Mouse (Mus musculus) c-Kit-negative CD71-positive TER-119-positive erythroid progenitor cells, embryonic 14.5 days (primary cell): Measurements from ENCODE around the gene Prn.

ENCODE experiments used
- DNase-seq: peaks from one replicate; pipeline ENCODE4 v3.0.0-alpha.2; 2013; ENCODE audit warnings: low read depth, low spot score

Gene Prn

DNA sequence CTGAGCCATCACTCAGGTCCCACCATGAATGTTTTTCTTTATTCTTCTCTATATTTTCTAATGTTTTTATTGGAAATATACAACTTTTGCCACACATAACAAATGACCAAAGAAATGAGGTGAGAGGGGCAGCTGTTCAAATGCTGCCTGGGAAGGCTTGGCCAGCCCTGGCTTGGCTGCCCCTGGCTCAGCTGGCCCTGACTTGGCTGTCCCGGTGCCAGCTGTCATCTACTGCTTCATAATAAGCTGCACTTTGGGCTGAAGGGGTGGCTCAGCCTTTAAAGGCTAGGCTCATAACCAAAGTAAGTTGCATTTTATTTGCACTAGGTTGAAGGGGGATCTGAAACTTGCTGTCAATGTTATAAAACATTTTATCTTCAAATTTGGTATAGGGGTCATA, 2.9 kb upstream of the Prn start:
- DNase-seq, result no peak

DNA sequence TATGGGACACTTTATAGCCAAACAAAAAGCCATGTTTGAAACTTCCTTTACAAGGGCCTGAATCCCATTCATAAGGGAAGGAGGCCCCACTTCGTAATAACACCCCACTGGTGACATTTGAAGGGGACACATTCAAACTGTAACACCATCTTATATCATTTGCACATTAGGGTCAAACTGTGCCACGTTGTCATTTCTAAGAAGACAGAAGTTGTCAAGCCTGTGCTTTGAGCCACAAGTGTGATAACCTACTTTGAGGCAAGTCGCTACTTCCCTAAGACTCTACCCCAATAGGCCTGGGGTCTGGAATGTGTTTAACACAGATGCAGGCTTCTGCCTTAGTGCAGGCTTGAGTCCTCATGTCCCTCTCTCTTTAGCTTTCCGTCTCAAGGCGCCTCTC, 2.4 kb upstream of the Prn start:
- no peak for DNase-seq

DNA sequence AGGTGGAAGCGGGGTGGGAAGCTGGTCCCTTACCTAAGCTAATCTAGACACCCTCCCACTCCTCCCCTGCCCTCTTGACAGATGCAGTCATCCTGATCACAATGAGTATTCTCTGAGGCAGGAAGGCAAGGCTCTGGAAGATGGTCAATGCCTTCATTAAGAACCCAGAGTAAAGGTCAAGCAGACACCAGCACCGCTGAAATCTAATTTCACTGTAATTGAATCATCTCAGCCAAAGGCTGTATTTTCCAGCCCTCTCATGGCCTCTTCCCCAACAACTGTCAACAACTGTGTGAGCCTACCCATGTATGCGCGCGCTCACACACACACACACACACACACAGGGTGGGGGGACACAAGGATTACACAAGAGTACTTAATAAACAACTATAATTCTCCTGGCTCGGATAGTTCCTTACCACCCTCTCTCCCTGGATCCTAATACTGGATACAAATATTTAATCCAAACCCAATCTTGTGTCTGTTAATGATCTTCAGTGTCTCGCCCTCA, 1.4 kb upstream of the Prn start:
- DNase-seq, result no peak

DNA sequence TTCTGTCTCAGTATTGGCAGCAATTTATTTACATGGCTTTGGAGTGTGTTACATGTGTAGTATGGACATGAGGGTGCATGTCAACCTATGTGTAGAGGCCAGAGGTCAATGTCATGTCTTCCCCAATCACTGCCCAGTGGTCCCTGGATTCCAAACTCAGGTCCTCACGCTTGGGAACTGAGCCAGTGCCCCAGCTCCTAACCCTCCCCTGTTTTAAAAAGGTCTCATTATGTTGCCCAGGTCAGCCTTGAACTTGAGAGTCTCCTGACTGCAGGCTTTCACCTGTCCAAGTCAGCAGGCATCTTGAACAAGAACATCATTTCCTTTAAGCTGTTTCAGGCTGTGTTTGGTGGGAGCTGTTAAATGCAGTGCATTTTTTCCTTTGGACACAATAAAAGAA, 851 bp upstream of the Prn start:
- DNase-seq, result no peak

DNA sequence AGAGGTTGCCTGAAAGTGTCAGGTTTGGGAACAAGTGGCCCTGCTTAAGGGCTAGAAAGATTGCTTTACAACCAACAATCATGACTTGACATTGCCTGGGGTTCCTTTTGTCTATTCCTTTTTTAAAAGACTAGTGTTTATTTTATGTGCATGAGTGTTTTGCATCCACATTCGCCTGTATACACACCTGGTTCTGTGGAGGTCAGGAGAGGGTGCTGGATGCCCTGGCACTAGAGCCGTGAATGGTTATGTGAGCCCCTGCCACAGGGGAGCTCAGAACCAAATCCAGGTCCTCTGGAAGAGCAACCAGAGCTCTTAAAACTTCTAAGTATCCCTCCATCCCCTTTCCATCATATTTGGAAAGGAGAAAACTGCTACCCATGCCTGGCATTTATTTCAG, 1.1 kb downstream of the Prn start:
- no peak for DNase-seq

DNA sequence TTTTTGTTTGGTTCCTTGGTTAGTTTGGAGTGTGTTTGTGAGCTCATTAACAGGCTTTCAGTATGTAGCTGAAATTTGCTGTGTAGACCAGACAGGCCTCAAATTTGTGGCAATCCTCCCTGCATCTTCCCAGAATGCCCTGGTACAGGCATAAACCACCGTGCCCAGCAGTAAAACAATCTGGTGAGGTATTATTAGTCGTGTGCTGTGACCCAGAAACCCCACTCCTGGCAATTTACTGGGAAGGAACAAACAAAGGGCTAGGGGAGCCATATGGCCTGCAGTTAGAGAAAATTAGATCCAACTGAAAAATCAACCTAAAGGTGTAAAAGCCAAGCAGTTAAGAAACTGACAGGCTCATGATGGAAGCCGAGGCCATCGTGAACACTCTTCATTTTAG, 1.6 kb downstream of the Prn start:
- DNase-seq, result no peak

DNA sequence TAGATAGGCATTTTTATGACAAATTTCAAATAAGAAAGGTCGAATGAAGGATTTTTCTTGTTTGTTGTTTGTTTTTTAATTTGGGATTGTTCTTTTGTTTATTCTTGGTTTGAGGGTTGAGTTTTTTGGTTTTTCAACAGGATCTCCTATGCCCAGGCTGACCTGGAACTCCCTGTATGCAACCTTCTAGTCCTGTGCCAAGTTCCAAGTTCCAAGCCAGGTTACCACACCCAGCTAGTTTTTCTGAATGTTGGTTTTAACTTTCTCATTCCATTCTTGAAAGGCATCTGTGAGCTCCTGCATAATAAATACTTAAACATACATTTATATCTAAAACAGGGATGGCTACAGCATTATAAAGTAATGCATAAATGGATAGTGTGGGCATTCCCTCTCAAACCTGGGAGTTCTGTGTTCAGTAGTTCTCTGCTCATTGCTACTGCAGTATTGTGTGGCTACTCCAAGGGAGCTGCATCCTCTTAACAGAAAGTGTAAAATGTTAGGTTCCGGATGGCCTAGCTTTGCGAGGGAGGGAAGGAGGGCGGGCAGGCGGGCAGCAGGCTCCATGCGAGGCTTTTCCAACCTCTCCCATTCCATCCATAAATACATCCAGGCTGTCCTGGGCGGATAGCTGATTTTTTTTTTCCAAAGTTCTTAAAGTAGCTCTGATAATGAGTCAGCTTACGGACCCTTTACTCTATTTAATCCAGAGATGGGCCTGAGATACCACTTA, 2.9 kb downstream of the Prn start:
- no peak for DNase-seq

DNA sequence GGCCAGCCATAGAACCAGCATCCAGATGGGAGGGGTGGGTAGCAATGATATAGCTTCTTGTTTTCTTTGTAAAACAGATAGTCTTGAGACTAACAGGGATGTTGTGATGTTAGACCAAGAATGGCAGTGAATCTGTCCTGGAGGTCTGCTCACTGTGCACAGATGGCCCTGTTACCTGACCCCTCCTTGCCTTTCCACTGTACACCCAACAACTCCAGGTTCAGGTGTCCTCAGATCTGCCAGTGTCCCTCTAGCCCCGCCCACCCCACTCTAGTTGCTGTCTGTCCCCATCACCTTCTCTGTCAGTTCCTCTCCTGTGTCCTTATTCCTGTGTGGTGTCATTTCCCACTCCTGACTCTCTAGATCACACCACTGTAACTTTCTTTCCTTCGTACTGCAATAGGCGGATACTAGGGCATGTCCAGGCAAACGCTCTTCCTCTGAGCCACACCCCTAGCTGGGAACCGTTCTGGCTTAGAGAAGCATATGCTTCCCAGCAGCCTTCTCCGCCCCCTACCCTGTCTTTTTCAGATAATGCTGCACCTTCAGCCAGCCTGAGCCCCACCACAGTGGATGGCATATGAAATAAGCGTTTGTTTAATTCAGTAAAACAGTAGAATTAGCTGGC, 22.6 kb downstream of the Prn start:
- no peak for DNase-seq

DNA sequence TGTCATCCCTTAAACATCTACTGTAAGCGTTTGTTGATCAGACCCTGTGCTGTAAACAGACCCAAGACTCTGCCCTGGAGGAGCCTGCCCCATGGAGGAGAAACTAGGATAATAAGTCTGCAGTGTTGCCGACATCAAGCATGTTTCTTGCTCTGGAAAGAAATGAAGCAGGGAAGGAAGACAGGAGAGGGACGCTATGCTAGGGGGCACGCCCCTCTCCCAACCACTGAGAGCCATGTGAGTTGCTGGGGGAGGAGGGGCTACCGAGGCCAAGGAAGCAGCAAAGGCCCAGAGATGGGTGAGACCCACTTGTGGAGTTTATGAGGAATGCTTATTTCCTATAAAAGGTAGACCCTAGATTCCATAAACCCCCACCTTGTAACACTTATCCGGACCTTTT, 23.3 kb downstream of the Prn start:
- no peak for DNase-seq

DNA sequence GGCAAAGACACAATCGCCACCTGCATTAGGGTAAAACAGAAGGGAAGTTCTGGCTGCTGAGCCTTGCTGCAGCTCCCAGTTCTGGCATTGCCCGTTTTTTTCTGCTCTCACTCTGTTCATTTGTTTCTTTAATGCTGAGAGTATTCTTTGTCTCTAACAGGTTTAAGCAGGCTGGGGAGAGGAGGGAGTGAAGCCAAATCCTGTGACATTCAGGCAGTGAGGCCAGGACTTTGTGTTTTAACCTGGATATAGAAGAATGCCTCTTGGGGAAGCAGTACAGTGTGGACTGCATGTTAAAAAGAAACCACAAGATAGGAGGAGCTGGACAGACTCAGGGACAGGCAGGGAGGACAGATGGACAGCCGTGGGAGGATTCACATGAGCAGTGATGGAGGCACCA, 23.8 kb downstream of the Prn start:
- no peak for DNase-seq

DNA sequence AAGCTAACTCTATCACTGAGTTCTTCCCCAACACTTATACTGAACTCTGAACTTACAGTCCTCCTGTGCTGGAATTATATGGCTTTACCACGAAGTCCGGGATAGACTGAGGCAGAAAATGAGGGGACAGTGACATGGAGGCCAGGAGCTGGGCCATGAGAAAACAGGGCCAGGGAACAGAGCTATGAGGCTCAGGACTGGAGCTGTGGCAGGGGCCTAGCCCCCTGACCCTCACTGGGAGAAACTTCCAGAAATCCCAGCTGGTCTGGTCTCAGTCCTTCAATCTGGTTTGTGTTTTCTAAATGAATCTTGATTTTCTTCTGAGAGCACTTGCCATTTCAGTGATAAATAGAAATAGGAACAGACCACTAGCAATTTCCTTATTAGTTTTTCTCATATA, 24.5 kb downstream of the Prn start:
- no peak for DNase-seq

DNA sequence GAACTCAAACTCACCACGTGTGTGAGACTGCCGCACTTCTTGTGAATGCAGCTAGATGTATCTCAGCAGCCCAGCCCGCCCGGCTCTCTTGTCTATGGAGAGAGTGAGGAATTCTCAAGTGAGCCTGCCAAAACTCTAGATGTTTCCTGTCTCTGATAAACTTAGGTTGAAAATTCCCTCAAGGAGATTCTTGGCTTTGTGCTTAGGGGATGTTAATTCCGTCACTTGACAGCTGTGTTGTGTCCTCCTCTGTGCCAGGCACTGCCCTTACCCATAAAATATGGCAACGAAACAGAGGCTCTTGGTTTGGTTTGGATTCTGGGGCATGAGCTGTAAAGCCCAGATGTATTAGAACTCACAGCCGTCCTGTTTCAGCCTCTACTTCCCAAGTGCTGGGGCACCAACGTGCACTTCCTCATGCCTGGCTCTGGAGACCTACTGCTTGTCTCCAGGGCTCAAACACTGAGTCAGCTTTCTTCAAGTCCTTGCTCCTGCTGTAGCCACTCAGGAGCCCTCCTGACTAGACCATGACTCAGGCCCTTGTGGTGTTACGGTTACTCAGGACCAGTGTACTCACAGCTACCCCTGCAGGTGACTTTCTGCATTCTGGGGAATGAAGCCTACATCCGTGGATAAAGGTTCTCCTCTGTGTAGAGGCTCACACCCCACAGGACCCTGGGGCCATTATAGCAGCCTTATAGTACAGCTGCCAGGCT, 25.8 kb downstream of the Prn start:
- no peak for DNase-seq

DNA sequence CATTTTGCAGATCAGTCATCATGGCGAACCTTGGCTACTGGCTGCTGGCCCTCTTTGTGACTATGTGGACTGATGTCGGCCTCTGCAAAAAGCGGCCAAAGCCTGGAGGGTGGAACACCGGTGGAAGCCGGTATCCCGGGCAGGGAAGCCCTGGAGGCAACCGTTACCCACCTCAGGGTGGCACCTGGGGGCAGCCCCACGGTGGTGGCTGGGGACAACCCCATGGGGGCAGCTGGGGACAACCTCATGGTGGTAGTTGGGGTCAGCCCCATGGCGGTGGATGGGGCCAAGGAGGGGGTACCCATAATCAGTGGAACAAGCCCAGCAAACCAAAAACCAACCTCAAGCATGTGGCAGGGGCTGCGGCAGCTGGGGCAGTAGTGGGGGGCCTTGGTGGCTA, 26.7 kb downstream of the Prn start:
- DNase-seq, result no peak

DNA sequence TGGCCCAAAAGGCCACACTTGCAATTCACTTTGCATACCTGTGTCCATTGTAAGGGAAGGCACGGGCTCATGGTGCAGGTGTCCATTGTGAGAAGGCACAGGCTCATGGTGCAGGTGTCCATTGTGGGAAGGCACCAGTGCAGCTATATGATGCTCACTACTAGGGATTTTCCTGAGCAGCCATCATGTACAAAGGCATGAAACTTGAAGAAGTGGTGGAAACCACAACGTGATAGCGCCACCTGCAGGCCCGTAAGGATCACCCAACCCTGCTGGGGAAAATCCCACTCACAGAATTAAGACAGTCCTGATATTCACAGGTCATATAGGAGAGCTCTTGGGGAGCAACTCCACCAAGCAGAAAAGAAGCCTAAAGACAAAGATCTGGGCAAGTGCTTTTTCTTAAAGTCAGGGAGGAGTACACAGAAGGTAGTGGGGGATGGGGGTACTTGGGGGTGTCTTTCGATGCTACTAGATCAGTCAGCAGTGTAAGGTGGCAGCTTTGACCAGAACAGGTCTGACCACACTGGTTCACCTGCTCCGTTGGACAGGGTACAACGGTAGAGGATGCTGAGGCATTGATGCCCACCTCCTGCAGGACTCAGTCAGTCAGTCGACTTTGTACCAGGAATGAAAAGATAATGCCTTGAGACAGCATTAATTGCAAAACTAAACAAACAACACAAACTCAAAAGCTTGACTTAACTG, 29.8 kb downstream of the Prn start:
- peak; percentile 35 for DNase-seq

DNA sequence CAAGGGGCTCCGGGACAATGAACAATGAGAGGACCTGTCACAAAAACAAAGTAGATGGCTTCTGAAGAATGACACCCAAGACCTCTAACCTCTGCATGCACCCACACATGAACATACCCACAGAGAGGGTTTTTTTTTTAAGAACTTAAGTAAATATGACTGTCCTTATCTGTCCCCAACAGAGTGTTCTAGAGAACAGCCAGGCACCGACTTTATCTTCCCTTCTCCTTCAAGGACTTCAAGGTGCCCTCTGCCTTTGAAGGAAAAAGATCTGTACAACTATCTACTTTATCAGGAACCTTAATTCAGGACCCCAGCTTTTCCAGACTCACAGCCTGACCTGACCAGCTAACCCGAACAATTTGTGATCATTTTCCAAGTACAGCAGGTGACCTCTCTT, 30.7 kb downstream of the Prn start:
- DNase-seq, result peak; percentile 27

DNA sequence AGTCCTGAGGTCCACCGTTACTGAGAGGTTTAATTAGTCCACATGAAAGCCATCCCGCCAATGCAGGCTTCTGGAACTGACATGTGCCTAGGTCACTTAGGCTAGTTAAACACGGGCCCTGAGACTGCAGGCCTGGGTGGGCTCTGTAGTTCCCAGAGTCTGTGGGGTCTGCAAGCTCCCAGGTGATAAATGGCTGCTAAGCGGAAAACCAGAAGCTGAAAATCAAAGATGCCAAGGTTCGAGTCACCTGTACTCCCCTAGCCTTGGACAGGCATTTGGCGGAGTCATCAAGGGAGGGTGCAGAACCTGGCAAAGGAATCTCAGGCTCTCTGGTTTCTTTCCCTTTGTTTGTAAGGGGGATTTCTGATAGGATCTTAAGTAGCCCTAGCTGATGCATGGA, 31.7 kb downstream of the Prn start:
- no peak for DNase-seq

DNA sequence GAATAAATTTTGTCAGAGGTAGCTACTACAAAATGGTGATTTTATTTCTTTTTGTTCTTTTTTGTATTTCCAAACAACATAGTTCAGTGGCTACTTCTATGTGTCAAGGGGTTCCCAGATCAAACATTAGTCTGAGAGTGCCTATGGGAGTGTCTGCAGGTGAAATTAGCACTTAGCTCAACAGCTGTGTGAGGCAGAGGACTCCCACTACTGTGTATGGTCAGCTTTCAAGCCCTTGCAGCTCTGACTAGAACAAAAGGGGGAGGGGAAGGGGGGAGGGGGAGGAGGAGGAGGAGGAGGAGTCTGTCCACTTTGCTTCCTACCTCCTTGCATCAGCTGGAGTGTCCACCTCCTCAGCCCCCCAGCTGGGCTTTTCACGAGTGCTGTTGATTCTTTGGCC, 34.6 kb downstream of the Prn start:
- no peak for DNase-seq

DNA sequence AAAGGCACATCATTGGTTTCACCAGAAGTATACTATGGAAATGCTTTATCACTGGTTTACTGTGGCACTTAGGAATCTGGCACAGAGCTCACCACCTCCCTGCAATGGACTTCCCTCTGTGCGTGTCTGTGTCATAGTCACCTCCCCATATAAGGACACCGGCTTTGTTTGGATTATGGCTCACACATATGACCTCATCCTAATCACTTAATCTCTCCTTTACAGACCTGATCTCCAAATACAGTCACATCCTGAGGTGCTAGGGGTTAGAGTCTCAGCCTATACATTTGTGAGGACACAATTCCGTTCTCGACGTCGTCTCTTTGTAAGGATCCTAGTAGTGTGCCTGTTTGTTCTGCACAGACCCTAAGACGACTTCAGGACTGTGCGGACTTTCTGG, 35.5 kb downstream of the Prn start:
- no peak for DNase-seq

DNA sequence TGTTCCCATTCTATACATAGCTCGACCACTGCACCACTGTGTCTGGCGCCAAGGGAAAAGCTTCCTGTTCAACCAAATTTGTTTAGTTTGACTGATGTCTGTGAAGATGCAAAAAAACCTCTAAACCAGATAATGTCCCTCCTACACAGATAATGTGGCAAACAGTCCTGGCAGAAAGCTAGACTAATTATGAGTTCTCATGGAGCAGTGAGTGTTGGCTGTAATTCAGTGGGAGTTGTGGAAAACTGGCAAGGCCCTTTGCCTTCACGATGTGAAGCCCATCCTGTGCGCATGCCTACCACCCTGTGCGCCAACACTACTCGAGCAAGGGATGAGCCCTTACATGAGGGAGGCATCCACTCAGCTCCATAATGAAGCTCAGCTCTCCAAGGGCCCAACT, 36.0 kb downstream of the Prn start:
- no peak for DNase-seq

DNA sequence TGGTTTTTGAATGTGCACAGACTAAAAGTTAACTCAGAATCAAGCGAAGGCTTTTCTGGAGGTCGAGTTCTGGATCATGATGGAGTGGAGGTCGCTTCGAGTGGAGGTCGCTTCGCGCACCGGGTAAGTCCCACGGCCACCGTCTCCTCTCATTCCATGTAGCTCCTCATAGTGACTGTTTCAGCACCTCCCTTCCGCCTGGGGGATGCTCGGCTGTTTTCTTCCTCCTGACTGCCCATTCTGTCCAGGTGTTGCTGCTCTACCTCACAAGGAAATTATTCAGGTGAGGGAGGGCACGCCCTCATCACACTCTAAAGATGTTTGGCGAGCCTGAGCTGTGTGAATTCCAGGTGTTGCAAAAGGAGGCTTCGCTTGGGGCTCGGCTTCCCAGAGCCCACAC, 36.6 kb downstream of the Prn start:
- DNase-seq, result no peak

DNA sequence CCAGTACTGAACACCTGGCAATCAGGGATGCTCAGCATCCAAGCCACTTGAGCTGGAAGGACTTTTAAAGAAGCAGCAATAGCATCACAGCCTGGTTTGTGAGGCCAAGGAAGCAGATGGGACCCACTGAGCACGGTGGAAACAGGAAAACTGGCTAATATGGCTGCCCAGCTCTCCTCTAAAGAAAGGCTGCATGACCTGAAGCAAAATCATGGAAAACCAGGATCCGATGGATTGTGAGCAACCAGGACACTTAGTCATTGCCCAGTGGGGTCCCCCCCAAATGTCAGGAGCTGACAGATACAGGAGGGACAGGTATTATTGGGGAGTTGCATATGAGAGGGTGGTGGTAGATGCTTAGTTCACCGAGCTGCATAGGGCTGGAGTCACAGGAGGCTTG, 38.4 kb downstream of the Prn start:
- no peak for DNase-seq

DNA sequence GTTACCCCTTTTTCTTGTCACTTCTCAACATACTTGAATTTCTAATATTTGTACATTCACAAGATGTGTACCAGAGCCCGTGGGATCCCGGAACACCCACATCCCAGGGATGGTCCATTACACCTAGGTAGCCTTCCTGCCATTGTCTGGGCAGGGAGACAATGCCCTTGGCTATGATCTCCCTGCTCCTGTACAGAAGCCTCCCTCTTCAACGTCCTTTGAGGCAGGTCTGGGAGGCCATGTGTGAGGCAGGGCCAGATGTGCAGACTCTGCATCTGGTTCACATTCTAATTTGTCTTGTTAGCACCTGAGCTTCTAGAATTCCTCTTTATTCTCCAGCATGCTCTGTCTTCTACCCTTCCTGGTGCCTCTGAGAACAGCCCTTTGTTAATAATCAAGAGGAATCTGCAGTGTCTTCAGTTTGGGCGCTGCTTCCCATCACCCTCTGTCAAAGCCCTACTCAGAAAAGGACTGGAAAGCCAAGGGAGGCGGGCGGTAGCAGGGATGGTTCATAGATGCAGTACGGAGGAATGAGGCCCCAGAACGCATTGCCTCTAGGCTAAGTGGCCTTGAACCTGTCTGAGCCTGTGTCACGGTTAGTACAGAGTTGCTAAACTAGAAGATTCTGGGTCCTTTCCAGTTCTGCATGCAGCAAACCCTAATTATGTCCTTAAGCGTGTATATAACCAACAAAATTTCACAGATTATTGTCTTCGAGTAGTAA, 39.3 kb downstream of the Prn start:
- no peak for DNase-seq
